Mouse (Mus musculus) lung, adult 10 weeks (tissue): ENCODE measurements around the gene Adam1a. TPM values are rescaled to one million over a fixed set of nuclear protein-coding genes. Genes with fewer than 3 reads are reported as not detected.

Experiments used
- polyA plus RNA-seq: library from polyadenylated mRNA; stranded (reverse); fragments of 350-450 nt; fragmentation: Illumina TruSeq; extraction: RNeasy Lipid Tissue Mini Kit (QIAGEN cat#74804); gene quantifications from one replicate; pipeline ENCODE4 v1.2.3, GENCODE M21; 2014; ENCODE audit warnings: low read depth, low replicate concordance; ENCODE audit not compliant: insufficient read depth

Gene Adam1a
- polyA plus RNA-seq = 1.4 TPM

GRCm38 (mm10) chr5:121544910-121545792 is at the start of gene Adam1a, which contains the start of gene Gm42878:
TSS of gene Adam1a (minus strand) at chr5:121545482.
TSS of gene Gm42878 (minus strand) at chr5:121545482.

GRCm38 (mm10) chr5:121593451-121594401 is 48.4 kb upstream of the Adam1a start, which contains the start of gene Aldh2:
TSS of gene Aldh2 (minus strand) at chr5:121593824.

DNA sequence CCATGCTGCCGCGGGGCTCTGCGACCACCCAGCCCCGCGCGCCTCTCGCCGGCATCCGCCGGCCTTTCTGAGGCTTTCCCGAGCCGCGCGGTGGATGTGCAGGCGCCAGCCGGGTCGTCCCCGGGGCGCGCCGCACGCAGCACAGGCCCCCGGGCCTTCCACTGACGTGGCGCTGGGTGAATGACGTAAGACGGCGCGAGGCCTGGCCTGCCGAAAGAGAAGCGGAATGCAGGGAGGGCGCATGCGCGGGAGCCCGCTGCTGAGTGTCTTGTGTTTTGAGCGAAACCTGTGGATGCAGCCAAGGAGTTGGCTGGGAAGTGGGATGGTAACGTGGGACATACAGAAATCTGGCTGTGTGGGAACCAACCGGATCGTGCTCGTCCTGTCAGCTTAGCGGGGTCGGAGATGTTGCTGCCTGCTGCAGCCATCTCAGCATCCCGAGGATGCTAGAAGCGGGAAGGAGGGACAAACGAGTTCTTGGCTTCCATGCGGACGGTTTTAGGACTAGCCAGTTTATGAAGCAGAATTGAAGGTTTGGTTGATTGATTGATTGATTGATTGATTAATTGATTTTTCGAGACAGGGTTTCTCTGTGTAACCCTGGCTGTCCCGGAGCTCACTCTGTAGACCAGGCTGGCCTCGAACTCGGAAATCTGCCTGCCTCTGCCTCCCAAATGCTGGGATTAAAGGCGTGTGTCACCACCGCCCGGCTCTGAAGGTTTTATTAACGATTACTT is 679 bp upstream of the Adam1a start, which contains the start of gene Mapkapk5:
TSS of gene Mapkapk5 (minus strand) at position 113 of the 737 bp plus-strand sequence.

DNA sequence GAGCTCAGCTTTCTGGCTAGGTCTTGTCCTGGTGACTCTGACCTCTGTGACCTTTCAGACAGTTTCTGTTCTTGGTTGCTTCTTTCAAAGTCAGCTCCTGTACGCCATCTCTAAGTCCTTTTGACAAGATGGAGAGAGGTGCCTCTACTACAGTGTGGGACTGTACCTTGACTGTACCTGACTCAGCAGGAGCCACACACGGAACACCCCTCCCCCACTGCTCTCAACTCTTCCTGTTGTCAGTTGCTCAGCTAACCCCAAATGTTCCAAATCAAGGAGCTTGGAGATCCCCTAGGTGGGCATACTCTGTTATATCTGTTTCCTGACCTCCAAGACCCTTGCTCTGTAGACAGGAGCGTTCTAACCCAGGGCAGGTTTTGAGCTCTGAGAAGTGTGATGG is 42.1 kb downstream of the Adam1a start, which contains the start of gene Adam1b:
TSS of gene Adam1b (minus strand) at position 205 of the 400 bp plus-strand sequence.

Other genes starting within 250 kb of the Adam1a start
- gene Trafd1, start 159.8 kb downstream of the Adam1a start, polyA plus RNA-seq = 49.6 TPM
- 5.5 TPM for gene Naa25, start 147.5 kb downstream of the Adam1a start, polyA plus RNA-seq
- 12.4 TPM for gene Tmem116, start 93.6 kb downstream of the Adam1a start, polyA plus RNA-seq
- 149 TPM for gene Erp29, start 93.0 kb downstream of the Adam1a start, polyA plus RNA-seq
- gene Adam1b, start 42.0 kb downstream of the Adam1a start, polyA plus RNA-seq = not detected
- not detected for gene Gm42878, start within 50 bp of the Adam1a start, polyA plus RNA-seq
- 50.4 TPM for gene Mapkapk5, start 423 bp upstream of the Adam1a start, polyA plus RNA-seq
- gene Aldh2, start 48.3 kb upstream of the Adam1a start, polyA plus RNA-seq = 948 TPM
- 5.6 TPM for gene Acad12, start 73.5 kb upstream of the Adam1a start, polyA plus RNA-seq
- gene Acad10, start 115.0 kb upstream of the Adam1a start, polyA plus RNA-seq = 4.4 TPM
- gene Brap, start 115.1 kb upstream of the Adam1a start, polyA plus RNA-seq = 27.8 TPM
- gene Atxn2, start 165.9 kb upstream of the Adam1a start, polyA plus RNA-seq = 33.5 TPM